Mouse (Mus musculus) embryonic stem cell, embryonic (primary cell): ENCODE measurements at regions not wholly inside any gene's neighbourhood (a gene's known extent, or its start where the extent isn't known, plus 50 kb on each side); places are given as distances from the start of the nearest gene placed in this dataset.

Source experiments
- CTCF ChIA-PET, 4 experiments: fragments of 300-600 bp in 2 of 4; fragments of 350-600 bp in 2 of 4; sonication (Branson Sonifier 250); formaldehyde crosslinking; loops; one replicate each; lab custom pipeline; 2022; ENCODE audit warnings: inconsistent platforms in 2 of 4; lab: Charles Lee
- POLR2A ChIA-PET, 4 experiments: fragments of 300-600 bp in 2 of 4; fragments of 350-600 bp in 2 of 4; sonication (Branson Sonifier 250); formaldehyde crosslinking; loops; one replicate each; lab custom pipeline; 2022; ENCODE audit warnings: antibody characterized with exemption in 4 of 4, inconsistent platforms in 1 of 4; lab: Charles Lee

GRCm38 (mm10) chr3:47498016-47498415, 1050.0 kb upstream of the Pabpc4l start:
- POLR2A ChIA-PET, result no interaction called here
- CTCF ChIA-PET, result no interaction called here

- ChIA-PET CTCF (no interaction called here), POLR2A (no interaction called here)
These were observed 1023.3 kb upstream of the Pabpc4l start for GRCm38 (mm10) chr3:47471286-47471685.

- ChIA-PET CTCF (no interaction called here), POLR2A (no interaction called here)
These were observed 1021.8 kb upstream of the Pabpc4l start for GRCm38 (mm10) chr3:47469860-47470259.

DNA sequence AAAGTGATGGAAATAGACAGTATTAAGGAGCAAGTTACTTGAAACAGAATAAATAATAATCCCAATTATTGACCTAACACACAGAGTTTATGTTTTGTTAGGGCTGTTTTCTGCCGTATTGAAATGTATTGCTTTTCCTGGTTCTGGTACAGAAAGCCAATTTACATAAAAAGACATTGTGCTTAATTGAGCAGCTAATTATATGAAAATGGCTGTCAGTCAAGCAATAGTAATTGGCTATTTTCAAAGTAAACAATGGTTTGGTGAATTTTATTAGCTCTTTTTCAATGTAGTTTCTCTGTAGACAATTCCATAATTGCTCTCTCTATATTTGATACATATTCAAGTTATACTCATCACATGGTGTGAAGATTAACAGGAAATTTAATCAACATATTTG, 1015.5 kb upstream of the Pabpc4l start:
- ChIA-PET CTCF (no interaction called here), POLR2A (no interaction called here)

DNA sequence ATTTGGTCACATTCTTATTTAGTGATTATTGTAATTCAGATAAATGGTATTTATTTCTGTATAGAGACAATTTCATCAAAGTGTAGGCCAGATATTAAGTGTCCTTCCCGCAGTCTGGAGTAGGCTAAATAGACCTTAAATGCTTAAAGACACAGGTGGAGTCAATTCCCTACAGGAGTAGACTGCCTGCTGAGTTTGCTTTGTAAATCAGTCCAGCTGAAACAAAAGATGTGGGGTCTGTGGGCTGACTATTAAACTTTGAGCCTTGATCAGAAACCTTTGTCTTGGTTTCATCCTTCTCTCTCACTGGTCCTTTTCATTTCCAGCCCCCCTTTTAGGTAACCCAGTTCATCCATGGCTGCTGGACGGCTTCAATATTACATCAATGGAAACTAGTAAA, 1002.0 kb upstream of the Pabpc4l start:
- POLR2A ChIA-PET, result interaction anchor here in 1 of 4 experiments (0.6 kb wide), 1 partner anchor 63 kb away, joined by 8 read pairs; no protein-coding TSS in a partner anchor
- CTCF ChIA-PET, result no interaction called here

- ChIA-PET POLR2A (no interaction called here), CTCF (no interaction called here)
These were observed 992.4 kb upstream of the Pabpc4l start for GRCm38 (mm10) chr3:47440403-47440802.

DNA sequence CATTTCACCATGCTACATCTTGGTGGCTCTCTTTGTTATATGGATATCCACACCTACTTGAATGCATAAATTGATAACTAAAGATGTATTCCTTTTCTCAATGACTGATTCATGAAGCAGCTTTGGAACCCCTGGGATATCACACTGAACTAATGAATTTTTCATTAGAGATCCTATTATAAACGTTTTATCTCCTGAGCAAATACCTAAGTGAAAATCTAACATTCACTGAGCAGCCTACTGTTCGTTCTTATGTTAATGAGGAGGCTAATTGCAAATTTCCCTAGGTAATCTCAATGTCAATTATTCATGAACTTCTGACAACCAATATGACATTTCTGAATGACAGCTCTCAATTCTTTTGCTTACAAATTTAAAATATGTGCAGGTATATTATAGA, 987.5 kb upstream of the Pabpc4l start:
- ChIA-PET POLR2A (no interaction called here), CTCF (no interaction called here)

DNA sequence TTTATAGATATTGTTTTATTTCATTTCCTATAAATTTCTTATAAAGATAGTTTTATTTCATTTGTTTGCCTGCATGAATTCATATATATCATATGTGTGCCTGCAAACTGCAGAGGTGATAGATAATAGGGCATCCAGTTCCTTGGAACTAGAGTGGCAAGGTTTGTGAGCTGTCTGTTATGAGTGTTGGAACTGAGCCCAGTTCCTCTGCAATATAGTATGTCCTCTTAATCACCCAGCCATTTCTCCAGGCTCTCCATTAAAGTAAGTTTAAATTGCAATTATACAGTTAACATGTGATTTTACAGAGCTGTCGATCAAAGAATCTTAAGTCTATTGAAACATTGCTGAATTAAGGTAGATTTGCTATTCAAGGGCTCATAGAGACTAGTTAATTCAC, 976.5 kb upstream of the Pabpc4l start:
- ChIA-PET POLR2A (no interaction called here), CTCF (no interaction called here)
